27 mouse cellular contexts compared by ENCODE assay signal in the genomic region with DNA sequence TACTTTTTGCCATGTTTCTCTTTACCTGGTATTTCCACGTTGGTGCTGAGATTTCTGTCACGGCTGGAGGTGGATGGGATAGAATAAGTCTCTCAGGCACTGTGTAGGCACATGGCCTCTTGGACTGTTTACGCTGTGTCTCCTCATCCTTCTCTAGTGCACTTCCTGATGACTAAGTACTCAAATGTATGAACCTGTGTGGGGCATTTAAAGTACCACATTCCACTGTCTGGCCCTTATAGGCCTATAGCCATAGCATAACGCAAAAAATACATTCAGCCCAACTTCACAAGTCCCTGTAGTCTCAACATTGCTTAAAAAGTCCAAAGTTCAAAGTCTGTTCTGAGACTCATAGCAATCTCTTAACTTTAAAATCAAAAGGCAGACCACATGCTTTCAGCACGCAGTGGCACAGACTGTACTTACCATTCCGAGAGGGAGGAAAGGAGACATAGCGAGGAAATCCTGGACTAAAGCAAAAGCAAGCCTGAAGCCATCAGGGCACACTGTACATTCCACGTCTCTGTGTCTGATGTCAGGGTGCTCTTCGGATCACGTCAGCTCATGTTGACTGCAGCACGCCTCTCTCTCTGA. TPM values are rescaled to one million over a fixed set of nuclear protein-coding genes. Genes with fewer than 3 reads are reported as not detected.
A peak's percentile ranks its signal among the peaks of the same experiment; 100 is the strongest.
DNase-seq lines count a peak whose midpoint lies in the region; ATAC-seq and TF ChIP-seq lines count a peak whose summit lies in the region.
"Had no signal": no experiment of that assay in that cellular context is flagged by ENCODE, and none has a peak within 500 bp of the region (broad histone marks: within the 10 kb centered on the region; RNA-seq: fewer than 3 reads in every experiment).

No protein-coding gene starts in this region.

- H3K4me2 ChIP-seq in intestine, embryonic 16.5 days (ENCODE audit: low read depth, low read length), result no peak overlapping the region
- H3K4me2 ChIP-seq in midbrain, postnatal 0 days (ENCODE audit: low read depth, low read length, poor library complexity, severe bottlenecking), result no peak overlapping the region
- H3K4me2 ChIP-seq: forebrain, embryonic 15.5 days; heart, embryonic 12.5 days; heart, embryonic 15.5 days; hindbrain, embryonic 13.5 days had no signal

- no peak for TF ChIP-seq CTCF in liver, adult 2 months (IDR thresholded peaks at IDR 0.05; ENCODE audit: low read depth, low read length)
- no peak for TF ChIP-seq CTCF in midbrain, postnatal 0 days (IDR thresholded peaks at IDR 0.05)

- peaks cover 4% of the 10 kb centered on the region for H3K36me3 ChIP-seq in liver, adult 2 months (ENCODE audit: control insufficient read depth, insufficient read depth, low read length)
- peaks cover 98% of the 10 kb centered on the region for H3K36me3 ChIP-seq in megakaryocyte, embryonic 14.5 days (replicated peaks; ENCODE audit: low read length)
- no peaks in the 10 kb centered on the region for H3K36me3 ChIP-seq in intestine, embryonic 16.5 days (ENCODE audit: control insufficient read depth, insufficient read depth, low read length)
- peaks cover 4% of the 10 kb centered on the region; the same call in 1 of the 2 replicates for H3K36me3 ChIP-seq in midbrain, postnatal 0 days (ENCODE audit: insufficient read depth, low read length)
- H3K36me3 ChIP-seq: forebrain, embryonic 15.5 days had no signal

- WGBS in liver, adult 2 months, result 87% methylated on average over 11 of the region's 11 CpGs
- whole genome bisulfite sequencing in intestine, embryonic 16.5 days, result 91% methylated on average over 11 of the region's 11 CpGs
- 95% methylated on average over 11 of the region's 11 CpGs for WGBS in midbrain, postnatal 0 days

- H3K4me3 ChIP-seq in liver, adult 2 months (ENCODE audit: insufficient read depth, low read depth, low read length), result no peak overlapping the region
- peak overlapping the region; percentile 67 for H3K4me3 ChIP-seq in megakaryocyte, embryonic 14.5 days (replicated peaks)
- no peak overlapping the region for H3K4me3 ChIP-seq in intestine, embryonic 16.5 days (ENCODE audit: low read length)
- no peak overlapping the region for H3K4me3 ChIP-seq in midbrain, postnatal 0 days (ENCODE audit: low read depth, low read length)
- H3K4me3 ChIP-seq: forebrain, embryonic 10.5 days; forebrain, embryonic 15.5 days; heart, embryonic 12.5 days; heart, embryonic 15.5 days; hindbrain, embryonic 10.5 days; hindbrain, embryonic 13.5 days had no signal

- DNase-seq in liver, adult 2 months (ENCODE audit: extremely low read depth, low read depth, low spot score), result peak; percentile 46
- no peak for DNase-seq in liver
- no peak for DNase-seq in midbrain, postnatal 0 days (ENCODE audit: low spot score)
- no peak for DNase-seq in testis, postnatal 10 days (ENCODE audit: low spot score)
- DNase-seq: adrenal gland, adult 8-10 months; adrenal gland, postnatal 25 days; B cell, adult 2 months; cerebellum, adult 11-12 months; cerebellum, adult 8-10 months; cerebellum, postnatal 10 days; cerebellum, postnatal 36 days; gastrocnemius, postnatal 25 days; heart, adult 18-20 months; heart, postnatal 10 days; heart, postnatal 36 days had no signal

- no peaks in the 10 kb centered on the region for H3K79me2 ChIP-seq in liver, adult 2 months (ENCODE audit: control insufficient read depth, insufficient read depth, low read length)

- peaks cover 20% of the 10 kb centered on the region for H3K9me3 ChIP-seq in megakaryocyte, embryonic 14.5 days
- H3K9me3 ChIP-seq in intestine, embryonic 16.5 days (ENCODE audit: control insufficient read depth, low read length), result no peaks in the 10 kb centered on the region
- peaks cover 3% of the 10 kb centered on the region; the same call in 1 of the 2 replicates for H3K9me3 ChIP-seq in midbrain, postnatal 0 days (ENCODE audit: low read length)
- H3K9me3 ChIP-seq: forebrain, embryonic 15.5 days; heart, embryonic 15.5 days had no signal

- H3K9ac ChIP-seq in liver, adult 2 months (ENCODE audit: low read depth, low read length), result no peak overlapping the region
- H3K9ac ChIP-seq in intestine, embryonic 16.5 days (ENCODE audit: low read depth, low read length), result no peak overlapping the region
- no peak overlapping the region for H3K9ac ChIP-seq in midbrain, postnatal 0 days (replicated peaks; ENCODE audit: low read length, poor library complexity, severe bottlenecking)
- H3K9ac ChIP-seq: forebrain, embryonic 15.5 days; heart, embryonic 12.5 days; heart, embryonic 15.5 days; hindbrain, embryonic 13.5 days had no signal

- no peaks in the 10 kb centered on the region for H3K4me1 ChIP-seq in liver, adult 2 months (ENCODE audit: control insufficient read depth, insufficient read depth, low read length)
- peaks cover 80% of the 10 kb centered on the region for H3K4me1 ChIP-seq in megakaryocyte, embryonic 14.5 days
- no peaks in the 10 kb centered on the region for H3K4me1 ChIP-seq in intestine, embryonic 16.5 days (ENCODE audit: control insufficient read depth, insufficient read depth, low read length)
- H3K4me1 ChIP-seq in midbrain, postnatal 0 days (ENCODE audit: insufficient read depth, low read length), result no peaks in the 10 kb centered on the region
- H3K4me1 ChIP-seq: heart, embryonic 15.5 days; hindbrain, embryonic 10.5 days had no signal

- ATAC-seq in megakaryocyte, adult 5-6 weeks (ENCODE audit: poor library complexity, severe bottlenecking), result no peak
- ATAC-seq in intestine, embryonic 16.5 days, result peak; percentile 76
- ATAC-seq in midbrain, postnatal 0 days (ENCODE audit: low FRiP score), result no peak
- ATAC-seq: activated CD4-positive, CD25-positive, alpha-beta regulatory T cell, adult 4 months; forebrain, embryonic 15.5 days; hindbrain, embryonic 16.5 days had no signal

- H3K27me3 ChIP-seq in liver, adult 2 months (ENCODE audit: control insufficient read depth, insufficient read depth, low read length), result no peaks in the 10 kb centered on the region
- no peaks in the 10 kb centered on the region for H3K27me3 ChIP-seq in megakaryocyte, embryonic 14.5 days (replicated peaks)
- no peaks in the 10 kb centered on the region for H3K27me3 ChIP-seq in intestine, embryonic 16.5 days (replicated peaks; ENCODE audit: control insufficient read depth, insufficient read depth, low read length)
- no peaks in the 10 kb centered on the region for H3K27me3 ChIP-seq in midbrain, postnatal 0 days (ENCODE audit: insufficient read depth, low read length)
- H3K27me3 ChIP-seq: CH12.LX; forebrain, embryonic 15.5 days; heart, embryonic 12.5 days; heart, embryonic 15.5 days; hindbrain, embryonic 13.5 days had no signal

- H3K27ac ChIP-seq in liver, adult 2 months (replicated peaks; ENCODE audit: insufficient read depth, low read depth, low read length), result no peak overlapping the region
- H3K27ac ChIP-seq in intestine, embryonic 16.5 days (ENCODE audit: low read length), result peak overlapping the region; percentile 55; the same call in 1 of the 2 replicates
- no peak overlapping the region for H3K27ac ChIP-seq in midbrain, postnatal 0 days (ENCODE audit: low read depth, low read length)
- H3K27ac ChIP-seq: forebrain, embryonic 10.5 days; forebrain, embryonic 15.5 days; heart, embryonic 15.5 days; hindbrain, embryonic 10.5 days; hindbrain, embryonic 13.5 days had no signal

- TF ChIP-seq POLR2A in liver, adult 2 months (IDR thresholded peaks at IDR 0.05; ENCODE audit: extremely low read depth, insufficient read depth, low read length), result no peak

RNA-seq across cellular contexts. Expression of a gene that starts 38.4 kb away (rescaled TPM):
- 11.3 and 11.4 TPM in 2 replicates for total RNA-seq in liver, adult 2 months (2014; rRNA removed)
- polyA plus RNA-seq in liver, adult 2 months (2012; rRNA removed), result 12.1 and 16.0 TPM in 2 replicates
- 183 and 216 TPM in 2 replicates for polyA plus RNA-seq in megakaryocyte, embryonic 14.5 days (2012; ENCODE audit: insufficient read depth, low replicate concordance)
- total RNA-seq in megakaryocyte, adult 5-6 weeks (2015), result 79.2 and 84.9 TPM in 2 replicates
- total RNA-seq in megakaryocyte, adult 5-6 weeks (2017), result 65.7 and 74.1 TPM in 2 replicates
- 33.2 and 35.0 TPM in 2 replicates for polyA plus RNA-seq in intestine, embryonic 16.5 days (2015; fragmentation: Nextera tagmentation; extraction: Ambion mirVana)
- 40.3 and 43.6 TPM in 2 replicates for total RNA-seq in midbrain, postnatal 0 days (2014; rRNA removed)
- 27.3 and 28.9 TPM in 2 replicates for polyA plus RNA-seq in midbrain, postnatal 0 days (2015; fragmentation: Nextera tagmentation; extraction: Ambion mirVana)
